Mouse (Mus musculus) cerebellum, adult 2 months (tissue): Measurements from ENCODE around the gene Furin. TPM values are rescaled to one million over a fixed set of nuclear protein-coding genes. Genes with fewer than 3 reads are reported as not detected.

Experiments used
- DNase-seq, 2 experiments: peaks; one replicate each; pipeline ENCODE4 v3.0.0; 2021
- H3K27ac ChIP-seq: fragments of 200-500 bp; 2 replicates; pipeline ENCODE4 v1.5.1; 2012; ENCODE audit warnings: low read length, control low read depth, inconsistent platforms; ENCODE audit not compliant: insufficient read depth
- H3K27me3 ChIP-seq: fragments of 200-500 bp; 2 replicates; pipeline ENCODE4 v1.6.1; 2012; ENCODE audit warnings: inconsistent platforms, mild to moderate bottlenecking, low read length, moderate library complexity; ENCODE audit not compliant: control insufficient read depth, insufficient read depth
- H3K4me1 ChIP-seq: fragments of 200-500 bp; 2 replicates; pipeline ENCODE4 v1.6.1; 2011; ENCODE audit warnings: low read length; ENCODE audit not compliant: control insufficient read depth, insufficient read depth
- H3K4me3 ChIP-seq: fragments of 200-500 bp; replicated peaks from 2 replicates; pipeline ENCODE3; 2011; ENCODE audit warnings: mild to moderate bottlenecking, low read depth, low read length, control low read depth; ENCODE audit not compliant: insufficient read depth
- CTCF ChIP-seq: fragments of 200-500 bp; IDR thresholded peaks from 2 replicates; pipeline ENCODE4 v1.5.1; 2011; ENCODE audit warnings: low read depth, mild to moderate bottlenecking, control low read depth, low read length, moderate library complexity, borderline replicate concordance; ENCODE audit not compliant: insufficient read depth
- POLR2A ChIP-seq: fragments of 200-500 bp; IDR thresholded peaks from 2 replicates; pipeline ENCODE4 v1.6.1; 2011; ENCODE audit warnings: low read length, control low read depth, borderline replicate concordance; ENCODE audit not compliant: insufficient read depth
- WGBS: fragments of 180-500 bp; shearing (Covaris S2); methylation state at CpG from one replicate; pipeline ENCODE4 v1.1.7; 2018; 5-methylcytosine and 5-hydroxymethylcytosine counted together
- polyA plus RNA-seq: library from polyadenylated mRNA; depleted of rRNA; stranded (reverse); fragments of >200 nt; gene quantifications from 2 replicates; pipeline ENCODE4 v1.2.3, GENCODE M21; 2012

The Furin gene
- polyA plus RNA-seq, 1 experiment: 37.3 TPM

- TF ChIP-seq POLR2A: no peak
- TF ChIP-seq CTCF: no peak
- WGBS: 90% methylated on average over 4 of the region's 4 CpGs
Measured at GRCm38 (mm10) chr7:80394600-80394999, 10.6 kb downstream of the Furin start.

DNA sequence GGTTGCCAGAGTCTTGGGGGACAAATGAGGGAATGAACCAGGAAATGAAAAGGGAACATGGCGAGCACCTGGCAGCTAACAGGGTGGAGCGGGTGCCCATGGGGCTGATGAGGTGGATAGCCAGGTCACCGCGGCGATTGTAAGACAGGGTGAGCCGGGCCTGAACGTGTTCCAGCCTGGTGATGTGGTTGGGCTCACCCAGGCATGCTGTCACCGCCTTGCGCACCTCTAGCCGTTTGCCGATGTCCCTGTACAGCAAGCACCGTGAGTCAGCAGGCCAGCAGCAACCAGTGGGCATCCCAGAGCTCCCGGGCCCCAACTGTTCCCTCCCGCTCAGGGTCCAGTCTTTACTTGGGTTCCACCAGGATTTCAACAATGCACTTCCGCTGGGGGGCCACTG is 13.1 kb downstream of the Furin start:
- DNase-seq: no peak
- WGBS: 85% methylated on average over 15 of the region's 15 CpGs
- Histone ChIP-seq H3K27ac (no peak overlapping the region), H3K4me3 (no peak overlapping the region), H3K27me3 (no peaks in the 10 kb centered on the region), H3K4me1 (no peaks in the 10 kb centered on the region)
- TF ChIP-seq CTCF: no peak
- TF ChIP-seq POLR2A: no peak

More at GRCm38 (mm10) chr7:80394600-80394999, 10.6 kb downstream of the Furin start:
- Histone ChIP-seq H3K27ac (no peak overlapping the region), H3K4me1 (peaks cover 18% of the 10 kb centered on the region), H3K27me3 (no peaks in the 10 kb centered on the region), H3K4me3 (no peak overlapping the region)
- DNase-seq: no peak

- DNase-seq: peak in 1 of 2 experiments; percentile 20
- Histone ChIP-seq H3K27ac (no peak within 1 kb of the TSS), H3K4me1 (peaks cover under 1% of the 10 kb centered on the region; the same call in 1 of the 2 replicates), H3K4me3 (no peak within 1 kb of the TSS), H3K27me3 (no peaks in the 10 kb centered on the region)
- 41% methylated on average over 33 of the region's 33 CpGs for WGBS
- TF ChIP-seq CTCF: no peak
- no peak for TF ChIP-seq POLR2A
Measured at GRCm38 (mm10) chr7:80387633-80388543, 17.3 kb downstream of the Furin start, which contains the start of gene Fes. Fes (minus strand) TSS chr7:80387946.

- DNase-seq: no peak
- H3K4me1 ChIP-seq: peaks cover 5% of the 10 kb centered on the region
- no peak for TF ChIP-seq POLR2A
- TF ChIP-seq CTCF: no peak
- H3K27ac ChIP-seq: no peak overlapping the region
- H3K27me3 ChIP-seq: no peaks in the 10 kb centered on the region
- H3K4me3 ChIP-seq: no peak overlapping the region
- WGBS: 65% methylated on average over 17 of the region's 17 CpGs
Measured at GRCm38 (mm10) chr7:80387033-80387632, 18.1 kb downstream of the Furin start.

GRCm38 (mm10) chr7:80386235-80386930 is 18.9 kb downstream of the Furin start:
- no peaks in the 10 kb centered on the region for H3K27me3 ChIP-seq
- DNase-seq: peak; percentile 76 to 88
- peaks cover 5% of the 10 kb centered on the region for H3K4me1 ChIP-seq
- H3K27ac ChIP-seq: no peak overlapping the region
- 46% methylated on average over 18 of the region's 18 CpGs for WGBS
- TF ChIP-seq POLR2A (no peak), CTCF (peak; percentile 98)
- no peak overlapping the region for H3K4me3 ChIP-seq

- TF ChIP-seq CTCF: no peak
- 63% methylated on average over 11 of the region's 11 CpGs for WGBS
- DNase-seq: no peak
- H3K27me3 ChIP-seq: no peaks in the 10 kb centered on the region
- H3K27ac ChIP-seq: no peak overlapping the region
- no peak overlapping the region for H3K4me3 ChIP-seq
- peaks cover 5% of the 10 kb centered on the region for H3K4me1 ChIP-seq
Measured at GRCm38 (mm10) chr7:80382919-80383318, 22.3 kb downstream of the Furin start.

GRCm38 (mm10) chr7:80379531-80379930 is 25.7 kb downstream of the Furin start:
- Histone ChIP-seq H3K4me3 (no peak overlapping the region), H3K4me1 (peaks cover 5% of the 10 kb centered on the region), H3K27ac (no peak overlapping the region), H3K27me3 (no peaks in the 10 kb centered on the region)
- TF ChIP-seq POLR2A (no peak), CTCF (peak; percentile 55)
- no peak for DNase-seq
- 47% methylated on average over 13 of the region's 13 CpGs for WGBS
